Mouse (Mus musculus): Measurements from ENCODE around the gene Gm45717.

DNA sequence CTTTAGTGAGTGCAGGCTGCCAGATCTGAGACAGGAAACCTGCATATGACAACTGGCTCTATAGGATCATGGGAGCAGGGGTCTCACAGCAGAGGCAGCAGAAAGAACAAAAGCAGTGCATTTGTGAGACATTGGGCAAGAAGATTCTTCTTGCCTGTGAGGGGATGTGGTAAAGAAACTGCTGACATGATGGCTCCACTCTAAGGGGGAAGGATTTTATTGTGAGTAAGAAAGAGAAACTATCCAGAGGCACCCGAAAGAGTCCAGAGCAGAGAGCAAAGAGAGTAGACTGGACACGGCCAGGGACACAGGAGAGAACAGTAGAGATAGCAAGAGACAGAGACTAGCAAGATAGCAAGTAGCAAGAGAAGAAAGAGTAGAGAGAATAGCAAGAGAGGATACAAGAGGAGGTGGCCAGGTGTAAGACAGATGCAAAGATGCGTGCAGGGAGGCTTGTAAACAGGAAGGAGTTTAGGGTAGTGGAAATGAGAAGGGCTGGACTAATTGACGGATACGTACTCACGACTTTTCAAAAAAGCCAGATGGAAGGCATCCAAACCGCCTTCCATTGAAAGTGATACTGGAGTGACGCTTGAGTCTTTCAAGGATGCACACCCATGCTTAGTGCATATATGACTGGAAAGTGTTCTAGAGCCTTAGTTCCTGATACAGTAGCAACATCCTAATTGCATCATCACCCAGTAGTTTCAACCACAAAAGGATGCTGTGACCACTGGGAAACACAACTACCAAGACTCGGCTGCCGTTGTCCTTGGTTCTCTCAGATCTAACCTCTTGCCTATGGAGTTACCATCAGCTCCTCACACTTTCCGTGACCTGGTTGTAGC is 43.3 kb upstream of the Gm45717 start:
- no peak for TF ChIP-seq CTCF (IDR thresholded peaks at IDR 0.05; ENCODE audit: insufficient read depth, low read depth, low read length)
- no peak for TF ChIP-seq POLR2A (IDR thresholded peaks at IDR 0.05; ENCODE audit: insufficient read depth, low read depth, low read length)

Measured in olfactory bulb, adult 2 months (tissue).